Mouse (Mus musculus) MEL (cell line): Measurements from ENCODE around the gene Zp1. TPM values are rescaled to one million over a fixed set of nuclear protein-coding genes. Genes with fewer than 3 reads are reported as not detected.

Experiments
- DNase-seq: peaks from one replicate; pipeline ENCODE4 v3.0.0; 2011; ENCODE audit warnings: low read depth, low spot score
- H3K27ac ChIP-seq: 2 replicates; pipeline ENCODE4 v1.5.1; 2012; ENCODE audit warnings: low read depth, mild to moderate bottlenecking, control low read depth, low read length, moderate library complexity; ENCODE audit not compliant: control insufficient read depth
- H3K27me3 ChIP-seq, 2 experiments: fragments of 150-350 bp in 1 of 2; sonication (generic) in 1 of 2; 2 replicates each; pipeline ENCODE4 v1.6.1; 2012; ENCODE audit warnings: low read length in 2 of 2, mild to moderate bottlenecking in 2 of 2, improper control_type of control experiment in 1 of 2, moderate library complexity in 1 of 2; ENCODE audit not compliant: insufficient read depth in 2 of 2, control insufficient read depth in 1 of 2
- H3K36me3 ChIP-seq, 2 experiments: 2 replicates each; pipeline ENCODE4 v1.6.1; 2012 to 2014; ENCODE audit warnings: low read length in 2 of 2, improper control_type of control experiment in 1 of 2, inconsistent platforms in 1 of 2, mild to moderate bottlenecking in 1 of 2; ENCODE audit not compliant: insufficient read depth in 2 of 2, control insufficient read depth in 1 of 2
- H3K4me1 ChIP-seq, 2 experiments: fragments of 150-350 bp in 1 of 2; sonication (generic) in 1 of 2; 2 replicates each; pipeline ENCODE4 v1.6.1; 2012; ENCODE audit warnings: low read length in 2 of 2, improper control_type of control experiment in 1 of 2, mild to moderate bottlenecking in 1 of 2; ENCODE audit not compliant: insufficient read depth in 2 of 2, control insufficient read depth in 1 of 2
- H3K4me3 ChIP-seq, 2 experiments: fragments of 150-350 bp in 1 of 2; sonication (generic) in 1 of 2; 2 replicates each; pipeline ENCODE4 v1.5.1; 2012; ENCODE audit warnings: low read depth in 2 of 2, low read length in 2 of 2, mild to moderate bottlenecking in 2 of 2, moderate library complexity in 2 of 2, control low read depth in 1 of 2, improper control_type of control experiment in 1 of 2; ENCODE audit not compliant: control insufficient read depth in 1 of 2, insufficient read depth in 1 of 2
- H3K79me2 ChIP-seq: 2 replicates; pipeline ENCODE4 v1.6.1; 2012; ENCODE audit warnings: mild to moderate bottlenecking, low read length, moderate library complexity; ENCODE audit not compliant: control insufficient read depth, poor library complexity, insufficient read depth
- H3K9ac ChIP-seq: 2 replicates; pipeline ENCODE4 v1.6.1; 2012; ENCODE audit warnings: low read depth, mild to moderate bottlenecking, control low read depth, low read length, moderate library complexity; ENCODE audit not compliant: control insufficient read depth, poor library complexity, severe bottlenecking
- H3K9me3 ChIP-seq: fragments of 150-350 bp; sonication (generic); replicated peaks from 2 replicates; pipeline ENCODE4 v1.6.1; 2012; ENCODE audit warnings: mild to moderate bottlenecking, low read length, improper control_type of control experiment, moderate library complexity; ENCODE audit not compliant: insufficient read depth
- BHLHE40 ChIP-seq: IDR thresholded peaks from 2 replicates; pipeline ENCODE4 v1.6.1; 2012; ENCODE audit warnings: low read depth, mild to moderate bottlenecking, inconsistent platforms, low read length, improper control_type of control experiment, borderline replicate concordance
- CHD2 ChIP-seq: IDR thresholded peaks from 2 replicates; pipeline ENCODE4 v1.6.1; 2011; ENCODE audit warnings: low read length, improper control_type of control experiment
- E2F4 ChIP-seq: IDR thresholded peaks from 2 replicates; pipeline ENCODE4 v1.6.1; 2011; ENCODE audit warnings: low read depth, low read length, improper control_type of control experiment, borderline replicate concordance
- ETS1 ChIP-seq: IDR thresholded peaks from 2 replicates; pipeline ENCODE4 v1.6.1; 2012; ENCODE audit warnings: low read depth, mild to moderate bottlenecking, inconsistent platforms, low read length, improper control_type of control experiment, moderate library complexity
- GABPA ChIP-seq: IDR thresholded peaks from 2 replicates; pipeline ENCODE4 v1.6.1; 2012; ENCODE audit warnings: low read depth, mild to moderate bottlenecking, inconsistent platforms, low read length, improper control_type of control experiment, moderate library complexity
- GATA1 ChIP-seq: IDR thresholded peaks from 2 replicates; pipeline ENCODE4 v1.6.1; 2011; ENCODE audit warnings: low read depth, low read length, improper control_type of control experiment
- HCFC1 ChIP-seq: IDR thresholded peaks from 2 replicates; pipeline ENCODE4 v1.6.1; 2012; ENCODE audit warnings: low read depth, mild to moderate bottlenecking, inconsistent platforms, low read length, improper control_type of control experiment, moderate library complexity
- JUND ChIP-seq: IDR thresholded peaks from 2 replicates; pipeline ENCODE4 v1.6.1; 2011; ENCODE audit warnings: low read depth, mild to moderate bottlenecking, improper control_type of control experiment, low read length
- MAX ChIP-seq: IDR thresholded peaks from 2 replicates; pipeline ENCODE4 v1.6.1; 2011; ENCODE audit warnings: low read length, improper control_type of control experiment
- MEF2A ChIP-seq: IDR thresholded peaks from 2 replicates; pipeline ENCODE4 v1.6.1; 2014; ENCODE audit warnings: low read depth, mild to moderate bottlenecking, inconsistent platforms, low read length, improper control_type of control experiment; ENCODE audit not compliant: poor library complexity, insufficient replicate concordance, severe bottlenecking; ENCODE audit errors: extremely low read depth
- MXI1 ChIP-seq: IDR thresholded peaks from 2 replicates; pipeline ENCODE4 v1.6.1; 2011; ENCODE audit warnings: mild to moderate bottlenecking, low read depth, low read length, improper control_type of control experiment
- NELFE ChIP-seq: IDR thresholded peaks from 2 replicates; pipeline ENCODE4 v1.6.1; 2011; ENCODE audit warnings: low read depth, low read length, improper control_type of control experiment
- NRF1 ChIP-seq: IDR thresholded peaks from 2 replicates; pipeline ENCODE4 v1.6.1; 2014; ENCODE audit warnings: low read depth, mild to moderate bottlenecking, inconsistent platforms, low read length, improper control_type of control experiment, moderate library complexity; ENCODE audit not compliant: poor library complexity, insufficient read depth, severe bottlenecking
- POLR2A ChIP-seq, 2 experiments: IDR thresholded peaks; 2 replicates each; pipeline ENCODE4 v1.6.1; 2011 to 2012; ENCODE audit warnings: low read length in 2 of 2, mild to moderate bottlenecking in 2 of 2, control low read depth in 1 of 2, improper control_type of control experiment in 1 of 2, low read depth in 1 of 2, moderate library complexity in 1 of 2; ENCODE audit not compliant: control insufficient read depth in 1 of 2, insufficient read depth in 1 of 2, poor library complexity in 1 of 2
- POLR2AphosphoS2 ChIP-seq: IDR thresholded peaks from 2 replicates; pipeline ENCODE4 v1.6.1; 2011; ENCODE audit warnings: low read length, improper control_type of control experiment
- RAD21 ChIP-seq: IDR thresholded peaks from 2 replicates; pipeline ENCODE4 v1.6.1; 2011; ENCODE audit warnings: mild to moderate bottlenecking, low read depth, low read length, improper control_type of control experiment
- SIN3A ChIP-seq: IDR thresholded peaks from 2 replicates; pipeline ENCODE4 v1.6.1; 2012; ENCODE audit warnings: low read length, improper control_type of control experiment, inconsistent platforms
- TAL1 ChIP-seq: IDR thresholded peaks from 2 replicates; pipeline ENCODE4 v1.6.1; 2012; ENCODE audit warnings: mild to moderate bottlenecking, inconsistent platforms, low read length, moderate library complexity, mixed read lengths
- TBP ChIP-seq: IDR thresholded peaks from 2 replicates; pipeline ENCODE4 v1.8.0; 2011; ENCODE audit warnings: low read depth, low read length, improper control_type of control experiment
- USF1 ChIP-seq: IDR thresholded peaks from 2 replicates; pipeline ENCODE4 v1.6.1; 2014; ENCODE audit warnings: low read depth, mild to moderate bottlenecking, inconsistent platforms, low read length, improper control_type of control experiment, moderate library complexity
- ZC3H11A ChIP-seq: IDR thresholded peaks from 2 replicates; pipeline ENCODE4 v1.6.1; 2012; ENCODE audit warnings: low read depth, mild to moderate bottlenecking, inconsistent platforms, low read length, improper control_type of control experiment
- ZKSCAN1 ChIP-seq: IDR thresholded peaks from 2 replicates; pipeline ENCODE4 v1.6.1; 2012; ENCODE audit warnings: low read depth, mild to moderate bottlenecking, inconsistent platforms, low read length, improper control_type of control experiment, moderate library complexity
- ZMIZ1 ChIP-seq: IDR thresholded peaks from 2 replicates; pipeline ENCODE4 v1.6.1; 2012; ENCODE audit warnings: low read depth, mild to moderate bottlenecking, inconsistent platforms, low read length, improper control_type of control experiment, moderate library complexity
- ZNF384 ChIP-seq: IDR thresholded peaks from 2 replicates; pipeline ENCODE4 v1.6.1; 2012; ENCODE audit warnings: low read depth, mild to moderate bottlenecking, inconsistent platforms, low read length, improper control_type of control experiment
- polyA plus RNA-seq, 2 experiments: library from polyadenylated mRNA; stranded (reverse) in 1 of 2; unstranded in 1 of 2; fragments of >175 nt in 1 of 2; fragments of >200 nt in 1 of 2; gene quantifications; 2 replicates each; pipeline versions ENCODE4 v1.2.1 to v1.2.4; 2012; ENCODE audit warnings: low replicate concordance in 2 of 2, low read depth in 1 of 2; ENCODE audit not compliant: insufficient read length in 2 of 2, insufficient read depth in 1 of 2, missing spikeins in 1 of 2
- total RNA-seq: library from RNA; depleted of rRNA; stranded (reverse); fragments of 300-350 nt; gene quantifications from 2 replicates; pipeline ENCODE4 v1.2.3, GENCODE M21; 2012

The Zp1 gene
- total and polyA plus RNA-seq, 3 experiments: not detected

DNA sequence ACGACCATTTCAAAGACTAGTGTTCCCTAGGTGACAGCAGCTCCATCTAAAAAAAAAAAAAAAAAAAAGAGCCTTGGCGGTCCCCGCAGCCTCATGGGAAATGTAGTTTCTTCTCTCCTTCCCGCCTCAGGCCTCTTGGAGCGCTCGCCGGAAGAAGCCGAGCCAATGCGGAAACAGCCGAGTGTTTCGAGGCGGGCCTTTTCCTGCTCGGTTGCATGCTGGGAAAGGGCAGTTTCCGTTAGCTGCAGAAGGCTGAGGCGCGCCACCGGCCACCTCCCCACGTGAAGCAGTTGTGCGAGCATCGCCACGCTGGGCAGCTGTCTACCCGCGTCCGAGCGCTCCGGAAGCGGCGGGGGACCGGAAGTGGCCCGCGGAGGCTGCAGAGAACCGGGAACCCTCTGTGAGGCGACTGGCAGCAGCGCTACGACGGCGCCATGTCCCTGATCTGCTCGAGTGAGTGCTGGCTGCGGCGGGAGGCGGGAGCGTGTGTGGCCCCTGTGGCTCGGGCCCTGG, 25.4 kb downstream of the Zp1 start, which contains the start of gene Prpf19 (continued):
- peak; percentile 93 for TF ChIP-seq SIN3A
- TF ChIP-seq ETS1: no peak; the same call in 1 of the 2 replicates
- 0 out of 2 replicates have a peak, but pooled peaks have one; percentile 4 for TF ChIP-seq NRF1
- TF ChIP-seq GATA1: no peak
- TF ChIP-seq TBP: peak; percentile 55
- TF ChIP-seq E2F4: peak; percentile 91
- peak; percentile 99 for TF ChIP-seq HCFC1
- TF ChIP-seq ZNF384: peak; percentile 100
- TF ChIP-seq POLR2A (IDR thresholded peaks at IDR 0.05; ENCODE audit: control insufficient read depth in 1 of 2, insufficient read depth in 1 of 2, low read depth in 1 of 2, low read length in 2 of 2, poor library complexity in 1 of 2): peak; percentile 96 to 97
- peak; percentile 98 for TF ChIP-seq MXI1
- TF ChIP-seq USF1: no peak

DNA sequence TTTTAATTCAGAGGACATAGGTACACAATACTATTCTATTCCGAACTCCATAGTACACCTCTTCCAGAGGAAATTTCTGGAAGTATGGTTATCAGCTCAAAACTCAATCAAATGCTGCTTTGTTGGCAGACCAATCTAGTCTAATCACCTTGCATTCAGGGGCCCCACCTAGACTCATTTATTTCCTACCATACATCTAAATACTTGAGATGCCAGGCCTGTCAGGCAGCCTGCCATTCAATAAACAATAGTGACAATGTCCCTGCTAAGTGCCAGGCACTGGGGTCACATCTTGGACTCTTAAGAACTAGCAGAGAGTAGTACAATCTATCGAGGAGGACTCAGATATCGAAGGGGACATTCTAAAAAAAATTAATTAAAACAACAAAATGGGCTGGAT, 28.2 kb downstream of the Zp1 start:
- H3K36me3 ChIP-seq: peaks cover 0 to 13% of the 10 kb centered on the region in 2 experiments; a peak in 2 of 4 replicates
- H3K9ac ChIP-seq: no peak overlapping the region
- peaks cover 2 to 3% of the 10 kb centered on the region in 2 experiments for H3K27me3 ChIP-seq
- no peaks in the 10 kb centered on the region for H3K9me3 ChIP-seq
- no peak overlapping the region for H3K4me3 ChIP-seq
- peaks cover 21% of the 10 kb centered on the region for H3K79me2 ChIP-seq
- H3K4me1 ChIP-seq: peaks cover 0 to 7% of the 10 kb centered on the region in 2 experiments; a peak in 1 of 4 replicates
- no peak overlapping the region for H3K27ac ChIP-seq
- no peak for DNase-seq
- TF ChIP-seq POLR2AphosphoS2: no peak
- TF ChIP-seq MEF2A: no peak
- TF ChIP-seq NELFE: no peak
- no peak for TF ChIP-seq SIN3A
- no peak for TF ChIP-seq BHLHE40
- TF ChIP-seq CHD2: no peak
- no peak for TF ChIP-seq USF1
- TF ChIP-seq MXI1: no peak
- TF ChIP-seq RAD21: no peak
- no peak for TF ChIP-seq ETS1
- TF ChIP-seq ZC3H11A: no peak
- TF ChIP-seq TAL1: no peak
- TF ChIP-seq JUND: no peak
- no peak for TF ChIP-seq POLR2A (IDR thresholded peaks at IDR 0.05; ENCODE audit: control insufficient read depth in 1 of 2, insufficient read depth in 1 of 2, low read depth in 1 of 2, low read length in 2 of 2, poor library complexity in 1 of 2)
- no peak for TF ChIP-seq GABPA
- no peak for TF ChIP-seq MAX
- no peak for TF ChIP-seq ZMIZ1
- no peak for TF ChIP-seq ZKSCAN1
- no peak for TF ChIP-seq HCFC1
- TF ChIP-seq TBP: no peak
